Mouse (Mus musculus) frontal cortex, adult 2 months (tissue): ENCODE measurements around the gene Stat2. TPM values are rescaled to one million over a fixed set of nuclear protein-coding genes. Genes with fewer than 3 reads are reported as not detected.
"Not testable (repeated sequence)": the region's sequence is repeated elsewhere in the genome, so short reads cannot be mapped to it uniquely, and the experiment has no call there.

ENCODE experiments used
- DNase-seq, 2 experiments: peaks; one replicate each; pipeline ENCODE4 v3.0.0; 2022; ENCODE audit warnings: low spot score in 1 of 2; ENCODE audit errors: extremely low spot score in 1 of 2
- polyA plus RNA-seq: library from polyadenylated mRNA; depleted of rRNA; stranded (reverse); fragments of >200 nt; gene quantifications from 2 replicates; pipeline ENCODE4 v1.2.3, GENCODE M21; 2012

Stat2 gene
- polyA plus RNA-seq, 1 experiment, result 33.3 TPM

DNA sequence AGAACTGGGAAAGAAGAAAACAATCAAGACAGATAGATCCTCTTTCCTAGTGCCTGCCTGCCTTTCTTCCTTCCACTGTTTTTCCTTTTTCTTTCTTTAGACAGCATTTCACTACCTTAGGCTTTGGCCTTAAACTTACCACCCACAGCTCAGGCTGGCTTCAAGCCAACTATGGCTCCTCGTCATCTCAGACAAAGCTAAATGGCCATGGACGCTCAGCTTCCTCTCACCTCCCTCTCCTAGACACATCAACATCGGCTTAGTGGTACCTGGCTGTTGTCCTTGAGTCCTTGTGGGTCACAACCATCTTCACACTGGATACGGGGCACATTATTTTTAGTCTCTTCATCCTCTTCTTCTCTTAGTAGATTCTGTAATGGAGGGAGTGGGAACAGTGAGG, 26.9 kb downstream of the Stat2 start:
- no peak for DNase-seq

DNA sequence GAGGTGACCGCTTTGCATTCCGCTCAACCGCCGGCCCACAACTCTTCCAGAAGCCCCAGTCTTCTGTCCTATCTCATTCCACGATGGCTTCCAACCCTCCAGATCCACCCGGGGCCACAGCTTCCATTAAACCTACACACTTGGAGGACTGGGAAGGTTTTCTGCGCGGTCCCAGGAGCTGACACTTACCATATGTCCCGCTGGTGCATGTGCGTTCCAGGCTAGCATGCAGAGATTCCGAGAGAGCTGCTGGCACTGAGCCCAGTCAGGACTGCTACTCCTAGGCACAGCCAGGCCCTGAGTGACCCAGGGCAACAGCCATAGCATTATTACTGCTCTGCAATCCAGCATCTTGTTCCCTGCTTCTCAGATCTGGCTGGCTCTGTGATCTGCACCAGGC, 27.3 kb downstream of the Stat2 start:
- no peak for DNase-seq

DNA sequence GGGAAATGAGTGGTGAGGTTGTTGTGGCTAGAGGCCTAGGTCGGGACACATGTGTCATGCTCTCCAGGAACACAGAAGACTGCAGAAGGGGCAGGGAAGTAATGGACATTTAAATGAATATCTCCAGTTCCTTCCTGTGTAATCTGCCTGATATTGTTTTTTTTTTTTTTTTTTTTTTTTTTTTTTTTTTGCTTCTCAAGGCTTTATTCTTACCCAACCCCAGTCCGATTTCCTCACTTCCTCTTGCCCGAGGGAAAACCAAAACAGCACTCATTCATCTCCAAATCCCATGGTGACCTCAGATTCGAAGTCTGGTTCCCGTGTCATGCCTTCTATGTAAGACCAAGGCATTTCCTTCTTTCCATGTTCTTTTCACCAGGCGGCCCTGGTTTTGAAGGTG, 27.9 kb downstream of the Stat2 start:
- DNase-seq, result no peak

DNA sequence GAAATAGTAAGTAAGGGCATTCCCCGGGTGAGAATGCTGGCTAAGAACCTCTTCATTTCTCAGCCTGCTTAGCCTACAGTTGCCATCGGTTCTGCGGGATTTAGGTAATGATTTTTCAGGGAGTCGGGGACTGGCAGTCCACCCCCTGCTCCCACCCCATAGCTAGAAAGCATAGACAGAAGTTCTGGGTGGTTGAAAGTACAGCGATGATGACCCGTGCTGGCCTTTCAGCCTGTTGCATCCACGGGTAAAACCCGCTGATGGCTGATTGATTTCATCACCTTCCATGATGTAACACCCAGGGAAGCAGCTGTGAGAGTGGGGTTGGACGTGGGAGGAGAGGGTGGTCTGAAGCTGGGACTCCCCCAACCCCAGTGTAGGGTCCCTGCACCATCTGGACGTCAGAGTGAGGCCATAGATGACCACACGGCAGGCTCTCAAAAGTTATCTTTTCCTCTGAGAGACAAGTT, 28.4 kb downstream of the Stat2 start, which contains the start of gene Il23a:
TSS of gene Il23a (minus strand) at position 51 of the 470 bp plus-strand sequence.
- no peak for DNase-seq

DNA sequence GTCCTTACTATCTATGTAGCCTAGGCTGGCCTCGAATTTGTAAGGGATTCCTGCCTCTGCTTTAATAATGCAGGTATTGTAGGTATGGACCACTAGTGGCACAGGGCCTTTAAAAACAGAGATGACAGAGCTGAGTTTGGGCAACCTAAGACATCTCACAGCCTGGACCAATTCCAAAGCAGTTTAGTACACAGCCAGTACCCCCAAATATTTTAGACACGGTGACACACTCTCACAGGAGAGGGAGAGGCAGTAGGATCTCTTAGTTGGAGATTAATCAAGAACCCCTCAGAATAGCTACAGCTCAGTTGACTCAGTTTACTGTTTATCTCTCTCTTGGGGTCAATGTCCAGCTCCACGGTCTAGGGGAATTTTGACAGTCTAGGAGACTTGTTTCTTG, 32.0 kb downstream of the Stat2 start:
- no peak for DNase-seq

DNA sequence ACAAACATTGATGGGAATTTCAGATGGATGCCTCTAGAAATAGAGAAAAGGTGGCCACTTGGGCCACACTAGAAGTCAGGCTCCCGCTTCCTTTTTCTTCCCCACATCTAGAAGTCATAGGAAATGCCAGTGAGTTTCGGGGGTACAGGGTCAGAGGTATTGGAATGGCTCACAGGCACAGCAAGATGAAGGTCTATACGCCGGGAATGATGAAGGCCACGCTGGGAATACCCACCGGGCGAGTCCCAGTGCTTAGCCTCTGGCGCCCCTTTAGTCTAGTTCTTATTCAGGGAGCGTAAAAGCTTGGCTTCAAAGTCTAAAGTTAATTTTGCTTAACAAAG, 32.4 kb downstream of the Stat2 start:
- peak in 1 of 2 experiments; percentile 25 for DNase-seq

DNA sequence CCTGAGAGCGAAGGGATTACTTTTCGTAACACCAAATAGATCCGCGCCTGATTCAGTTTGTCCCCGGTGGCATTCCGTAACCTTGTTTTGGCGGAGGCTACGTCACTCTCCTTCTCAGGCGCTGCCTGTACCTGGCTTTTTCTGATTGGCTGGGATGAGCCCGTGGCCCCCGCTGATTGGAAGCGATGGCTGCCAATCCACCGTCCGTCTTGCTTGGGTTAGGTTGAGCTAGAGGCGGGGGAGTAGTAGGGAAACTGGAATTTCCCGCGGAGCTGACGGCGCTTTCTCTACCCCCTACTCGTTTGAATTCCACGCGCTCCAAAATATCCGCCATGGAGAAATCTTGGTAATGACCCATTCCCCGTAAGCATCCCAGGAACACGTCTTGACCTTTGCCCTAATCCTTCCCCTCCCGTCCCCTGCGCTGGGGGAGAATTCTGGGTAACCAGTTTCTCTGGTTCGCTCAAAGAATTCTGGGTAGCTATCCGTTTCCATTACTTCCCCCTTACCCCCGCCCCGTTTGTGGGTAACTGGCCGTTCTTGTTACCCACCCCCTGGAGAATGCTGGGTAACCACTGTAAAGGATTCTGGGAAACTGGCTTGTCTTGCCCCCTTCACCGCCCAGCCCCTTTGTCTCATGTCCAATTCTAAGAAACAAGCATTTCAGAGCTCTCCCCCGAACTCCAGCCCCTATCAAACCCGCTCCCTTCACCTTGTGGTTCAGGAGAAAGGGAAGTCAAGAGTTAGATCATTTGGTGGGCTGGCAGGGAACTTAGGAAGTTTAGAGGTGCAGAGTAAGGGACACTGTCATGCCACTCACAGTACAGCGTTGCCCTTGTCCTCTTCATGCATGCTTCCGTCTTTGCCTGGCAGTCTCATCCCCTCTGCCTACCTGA, 33.0 kb downstream of the Stat2 start, which contains the start of gene Pan2:
TSS of gene Pan2 (plus strand) at position 210 of the 896 bp plus-strand sequence.
- peak; percentile 100 for DNase-seq

DNA sequence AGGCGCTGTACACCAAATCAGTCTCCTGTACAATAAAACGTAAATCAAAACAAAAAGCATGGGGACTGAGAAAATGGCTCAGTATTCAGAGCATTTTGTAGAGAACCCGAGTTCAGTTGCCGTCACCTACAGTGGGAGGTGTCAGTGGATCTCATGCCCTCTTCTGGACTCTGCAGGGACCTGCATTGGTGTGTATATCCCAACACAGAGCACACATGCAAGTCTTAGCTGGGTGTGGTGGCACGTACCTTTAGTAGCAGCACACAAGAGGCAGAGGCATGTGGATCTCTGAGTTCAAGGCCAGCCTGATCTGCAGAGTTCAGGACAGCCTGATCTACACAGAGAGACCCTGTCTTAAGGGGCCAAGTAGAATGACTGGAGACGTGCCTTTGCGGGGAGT, 39.3 kb downstream of the Stat2 start:
- DNase-seq, result no peak

DNA sequence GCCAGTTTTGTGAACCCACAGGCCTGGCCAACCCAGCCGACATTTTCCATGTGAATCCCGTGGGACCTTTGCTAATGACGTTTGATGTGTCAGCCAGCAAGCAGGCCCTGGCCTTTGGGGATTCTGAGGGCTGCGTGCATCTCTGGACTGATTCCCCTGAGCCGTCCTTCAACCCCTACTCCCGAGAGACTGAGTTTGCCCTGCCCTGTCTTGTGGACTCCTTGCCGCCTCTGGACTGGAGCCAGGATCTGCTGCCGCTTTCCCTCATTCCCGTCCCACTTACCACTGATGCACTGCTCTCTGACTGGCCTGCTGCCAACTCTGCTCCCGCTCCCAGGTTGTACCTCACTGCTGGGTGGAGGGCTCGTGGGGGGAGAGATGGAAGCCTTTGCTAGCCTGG, 39.8 kb downstream of the Stat2 start:
- DNase-seq, result no peak

DNA sequence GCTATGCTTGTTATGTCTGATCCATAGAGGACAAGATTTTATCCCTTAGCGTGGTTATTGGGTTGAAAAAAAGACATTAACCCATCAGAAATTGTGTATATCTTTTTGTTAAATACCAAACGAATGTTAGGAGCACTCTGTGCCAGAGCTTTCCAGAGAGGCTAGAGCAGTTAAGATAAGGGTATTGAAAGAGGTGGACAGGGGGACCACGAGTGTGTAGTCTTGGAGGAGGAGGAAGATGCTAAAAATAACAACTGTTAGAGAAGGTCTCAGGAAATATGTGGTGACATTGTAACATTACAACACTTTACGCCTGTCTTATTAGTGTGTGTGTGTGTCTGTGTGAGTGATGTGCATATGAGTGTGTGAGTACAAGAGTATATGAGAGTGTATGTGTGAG, 40.5 kb downstream of the Stat2 start:
- DNase-seq, result no peak

DNA sequence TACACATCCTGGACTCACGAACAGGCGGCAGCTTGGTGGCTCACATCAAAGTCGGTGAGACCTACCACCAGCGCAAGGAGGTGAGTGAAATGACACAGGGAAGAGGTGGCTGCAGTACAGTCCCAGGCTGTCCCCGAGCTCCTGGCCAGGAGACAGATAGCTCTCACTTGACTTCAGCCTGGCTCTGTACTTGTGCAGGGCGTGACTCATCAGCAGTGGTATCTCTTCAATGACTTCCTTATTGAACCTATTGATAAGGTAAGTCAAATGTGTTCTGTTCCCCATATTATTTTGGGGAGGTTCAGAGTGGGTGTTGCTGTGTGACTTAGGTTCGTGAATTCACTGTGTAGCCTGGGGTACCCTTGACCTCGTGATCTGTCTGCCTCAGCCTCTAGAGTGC, 45.2 kb downstream of the Stat2 start:
- no peak for DNase-seq

DNA sequence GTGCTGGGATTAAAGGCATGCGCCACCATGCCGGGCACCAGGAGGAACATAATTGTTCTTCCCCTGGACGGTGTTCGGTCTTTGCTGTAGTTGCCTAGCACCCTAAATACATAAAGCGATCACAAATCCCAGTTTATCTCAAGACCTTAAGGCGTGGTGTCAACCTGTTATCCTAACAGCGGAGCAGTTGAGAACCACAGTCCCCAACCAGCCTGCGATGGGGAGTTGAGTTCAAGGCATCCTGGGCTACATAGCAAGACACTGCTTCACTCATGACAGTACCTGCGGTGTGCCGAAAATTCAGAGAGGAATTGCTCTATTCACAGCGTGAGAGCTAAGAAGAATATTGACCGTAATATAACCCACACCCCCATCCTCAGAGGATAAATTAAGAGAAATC, 51.3 kb downstream of the Stat2 start:
- DNase-seq, result no peak

DNA sequence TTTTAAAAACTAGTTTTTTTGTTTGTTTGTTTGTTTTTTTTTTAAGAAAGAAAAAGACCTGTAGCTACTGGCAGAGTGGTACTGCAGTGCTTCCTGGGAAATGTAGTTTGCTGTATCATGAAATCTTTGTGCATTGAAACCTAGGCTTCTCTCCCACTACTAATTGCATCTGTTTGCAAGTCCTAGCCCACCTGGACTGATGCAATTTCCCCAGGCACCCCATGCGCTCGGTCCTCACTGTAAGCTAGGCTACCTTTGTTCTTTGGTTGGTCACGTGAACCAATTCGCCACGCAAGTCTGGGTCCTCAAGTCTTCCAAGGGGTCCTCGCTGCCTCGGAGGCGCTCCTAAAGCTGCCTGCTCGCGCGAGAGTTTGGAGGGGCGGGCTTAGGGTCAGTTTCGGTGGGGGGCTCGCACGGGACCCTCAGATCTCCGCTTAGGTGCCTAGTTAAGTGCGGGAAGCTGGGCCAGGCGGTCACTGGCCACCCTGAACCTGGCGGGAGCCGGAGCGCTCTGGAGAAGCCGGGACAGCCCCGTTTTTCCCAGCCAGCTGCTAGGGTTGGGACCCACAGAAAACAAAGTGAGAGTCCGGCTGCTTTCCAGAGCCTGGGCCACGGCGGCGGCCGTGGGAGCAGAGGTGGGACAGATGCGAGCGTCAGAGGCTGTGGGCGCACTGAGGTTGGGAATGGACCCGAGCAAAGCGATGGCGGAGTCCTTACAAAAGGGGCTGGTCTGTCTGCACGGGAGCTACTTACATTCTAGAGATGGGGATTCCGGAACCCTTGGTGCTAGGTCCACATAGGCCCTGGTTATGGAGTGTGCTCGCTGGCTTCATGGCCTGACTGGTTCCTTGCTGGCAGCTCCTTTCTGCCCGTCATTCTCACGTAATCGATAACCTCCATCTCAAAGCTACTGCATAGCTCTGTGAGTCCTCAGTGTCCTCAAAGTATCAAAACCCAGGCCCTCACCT, 52.1 kb downstream of the Stat2 start, which contains the start of gene Cnpy2:
TSS of gene Cnpy2 (plus strand) at position 319 of the 968 bp plus-strand sequence.
- peak; percentile 82 for DNase-seq

DNA sequence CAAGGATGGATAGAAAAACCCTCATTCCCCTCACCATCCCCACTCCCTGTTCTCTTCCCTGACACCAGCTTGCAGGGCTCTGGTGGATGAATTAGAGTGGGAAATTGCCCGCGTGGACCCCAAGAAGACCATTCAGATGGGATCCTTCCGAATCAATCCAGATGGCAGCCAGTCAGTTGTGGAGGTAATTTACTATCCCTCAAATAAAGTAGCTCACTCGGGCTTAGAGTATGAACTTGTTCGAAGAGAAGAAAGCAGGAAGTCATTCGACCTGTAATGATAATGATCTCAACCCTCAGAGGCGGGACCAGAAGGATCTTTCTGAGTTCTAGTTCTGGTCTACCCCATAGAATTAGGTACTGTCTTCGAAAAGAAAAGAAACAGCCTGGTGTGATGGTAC, 53.2 kb downstream of the Stat2 start:
- DNase-seq, result no peak

DNA sequence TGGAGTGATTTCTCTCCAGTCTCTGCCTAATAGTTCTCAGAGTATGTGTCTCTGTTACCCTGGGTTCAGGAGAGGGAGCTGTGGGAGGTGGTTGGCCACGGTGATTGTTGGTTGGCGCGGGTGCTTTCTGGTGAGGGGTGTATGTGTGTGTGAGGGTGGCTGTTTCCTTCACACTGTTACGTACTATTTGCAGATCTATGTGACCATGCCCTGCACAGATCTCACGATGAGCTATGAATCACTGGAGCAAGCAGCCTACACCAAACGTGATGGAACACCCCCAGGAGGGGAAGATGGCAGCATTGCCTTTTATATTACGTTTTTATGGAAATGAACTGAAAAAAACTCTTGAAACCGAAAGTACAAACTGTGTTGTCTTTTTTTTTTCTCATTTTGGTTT, 56.5 kb downstream of the Stat2 start:
- DNase-seq, result peak in 1 of 2 experiments; percentile 27

DNA sequence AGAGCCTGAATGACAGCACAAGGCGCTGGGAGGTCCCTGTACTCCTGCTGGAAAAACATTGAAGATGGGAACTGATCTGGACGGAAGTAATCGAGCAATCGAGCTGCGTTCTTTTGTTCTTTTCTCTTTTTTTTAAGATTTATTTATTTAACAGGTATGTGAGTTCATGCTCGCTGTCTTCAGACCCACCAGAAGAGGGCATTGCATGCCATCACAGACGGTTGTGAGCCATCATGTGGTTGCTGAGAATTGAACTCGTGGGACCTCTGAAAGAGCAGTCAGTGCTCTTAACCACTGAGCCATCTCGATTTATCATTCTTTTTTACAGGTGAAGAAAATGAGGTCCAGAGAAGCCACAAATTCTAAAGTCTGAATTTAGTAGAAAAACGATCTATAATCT, 57.3 kb downstream of the Stat2 start:
- DNase-seq, result no peak

DNA sequence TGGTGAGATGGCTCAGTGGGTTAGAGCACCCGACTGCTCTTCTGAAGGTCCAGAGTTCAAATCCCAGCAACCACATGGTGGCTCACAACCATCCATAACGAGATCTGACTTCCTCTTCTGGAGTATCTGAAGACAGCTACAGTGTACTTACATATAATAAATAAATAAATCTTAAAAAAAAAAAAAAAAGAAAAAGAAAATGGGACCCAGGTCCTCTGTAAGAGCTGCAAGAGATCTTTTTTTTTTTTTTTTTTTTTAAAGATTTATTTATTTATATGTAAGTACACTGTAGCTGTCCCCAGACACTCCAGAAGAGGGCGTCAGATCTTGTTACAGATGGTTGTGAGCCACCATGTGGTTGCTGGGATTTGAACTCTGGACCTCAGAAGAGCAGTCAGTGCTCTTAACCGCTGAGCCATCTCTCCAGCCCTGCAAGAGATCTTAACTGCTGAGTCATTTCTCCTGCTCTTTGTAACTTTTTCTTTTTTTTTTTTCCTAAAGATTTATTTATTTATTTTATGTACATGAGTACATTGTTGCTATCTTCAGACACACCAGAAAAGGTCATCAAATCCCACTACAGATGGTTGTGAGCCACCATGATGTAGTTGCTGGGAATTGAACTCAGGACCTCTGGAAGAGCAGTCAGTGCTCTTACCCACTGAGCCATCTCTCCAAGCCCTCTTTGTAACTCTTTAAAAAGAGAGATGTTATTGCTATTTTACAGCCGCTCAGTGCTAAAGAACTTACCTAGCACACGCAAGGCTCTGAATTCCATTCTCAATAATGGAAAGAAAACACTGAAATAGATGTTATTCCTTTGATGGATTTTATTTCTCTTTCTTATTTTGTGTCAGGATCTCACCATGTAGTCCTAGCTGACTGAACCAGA, 62.2 kb downstream of the Stat2 start:
- not testable (repeated sequence) for DNase-seq

DNA sequence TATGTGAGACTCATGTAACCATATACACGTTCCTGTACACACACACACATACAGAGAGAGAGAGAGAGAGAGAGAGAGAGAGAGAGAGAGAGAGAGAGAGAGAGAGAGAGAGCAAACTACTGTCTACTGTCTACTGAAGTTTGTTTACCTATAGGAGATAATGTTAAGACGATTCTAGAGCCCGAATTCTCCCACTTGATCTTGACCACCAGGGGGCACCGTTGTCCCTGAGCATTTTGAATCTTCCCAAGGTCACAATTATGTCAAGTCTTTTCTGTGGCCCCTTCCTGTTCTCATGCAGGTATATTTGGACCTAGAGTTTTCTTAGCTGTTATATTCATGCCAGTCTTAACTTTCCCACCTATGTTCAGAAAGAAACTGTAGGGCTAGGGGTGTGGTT, 65.2 kb downstream of the Stat2 start:
- DNase-seq, result peak in 1 of 2 experiments; percentile 84

DNA sequence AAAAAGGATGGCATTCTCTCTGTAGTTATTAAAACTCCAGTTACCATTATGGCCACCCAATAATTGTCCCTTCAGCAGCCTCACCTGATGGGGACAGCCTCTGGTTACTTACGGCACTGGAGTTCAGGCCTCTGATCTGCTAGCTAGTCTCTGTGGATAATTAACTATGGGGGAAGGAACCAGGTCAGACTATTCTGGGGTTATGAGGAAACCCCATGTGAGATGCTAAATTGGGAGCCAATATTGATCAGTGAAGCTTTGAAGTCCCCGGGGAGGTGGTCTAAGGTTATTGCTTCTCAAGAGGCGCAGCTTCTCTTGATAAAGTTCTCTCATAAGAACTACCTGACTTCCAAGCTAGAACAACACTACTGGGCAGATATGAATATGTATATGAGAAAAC, 65.8 kb downstream of the Stat2 start:
- no peak for DNase-seq

DNA sequence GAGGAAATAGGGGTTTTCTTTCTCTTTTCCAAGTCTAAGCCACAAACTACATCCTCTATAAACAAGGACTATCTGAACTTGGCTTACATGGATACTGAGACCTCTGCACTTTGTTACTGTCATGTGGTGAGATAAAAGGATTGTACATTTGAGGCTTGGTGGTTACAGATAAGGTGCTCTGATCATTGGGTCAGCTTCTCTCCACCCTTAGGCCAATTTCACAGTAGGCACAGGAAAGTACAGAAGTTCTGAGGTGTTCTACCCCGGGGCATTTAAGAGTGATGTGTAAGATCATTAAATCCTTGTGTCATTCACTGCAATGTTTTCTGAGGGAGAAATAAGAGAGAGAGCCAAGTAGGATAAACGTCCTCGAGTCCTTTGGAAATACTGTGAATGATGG, 66.2 kb downstream of the Stat2 start:
- no peak for DNase-seq
